Mouse (Mus musculus) testis, adult 2 months (tissue): ENCODE results near the gene Rpp25.

Experiments used
- CTCF ChIP-seq: fragments of 200-500 bp; IDR thresholded peaks from 2 replicates; pipeline ENCODE4 v1.5.1; 2012; ENCODE audit warnings: low read depth, mild to moderate bottlenecking, inconsistent platforms, low read length, moderate library complexity; ENCODE audit not compliant: control insufficient read depth, insufficient read depth, insufficient replicate concordance
- POLR2A ChIP-seq: fragments of 200-500 bp; IDR thresholded peaks from 2 replicates; pipeline ENCODE4 v1.6.1; 2012; ENCODE audit warnings: low read depth, mild to moderate bottlenecking, inconsistent platforms, low read length, moderate library complexity; ENCODE audit not compliant: control insufficient read depth

GRCm38 (mm10) chr9:57520375-57521055 is 16.7 kb downstream of the Rpp25 start:
- TF ChIP-seq CTCF = no peak
- no peak for TF ChIP-seq POLR2A
